Mouse (Mus musculus) layer of hippocampus, adult 2 months (tissue): ENCODE data around the gene Cacfd1. TPM values are rescaled to one million over a fixed set of nuclear protein-coding genes. Genes with fewer than 3 reads are reported as not detected.

ENCODE experiments used
- DNase-seq, 2 experiments: peaks; one replicate each; pipeline ENCODE4 v3.0.0; 2022; ENCODE audit warnings: low spot score in 2 of 2
- H3K27ac ChIP-seq: fragments of 200-600 bp; 2 replicates; pipeline ENCODE4 v1.8.1; 2022
- H3K4me3 ChIP-seq: fragments of 200-600 bp; 2 replicates; pipeline ENCODE4 v1.8.1; 2022; ENCODE audit warnings: mild to moderate bottlenecking
- CTCF ChIP-seq: fragments of 200-600 bp; conservative IDR thresholded peaks from 2 replicates; pipeline ENCODE4 v1.8.1; 2022; ENCODE audit warnings: antibody characterized with exemption, mild to moderate bottlenecking, moderate library complexity
- long read RNA-seq, 2 experiments: library from polyadenylated mRNA; stranded (forward); transcript quantifications; one replicate each; pipeline ENCODE4 v2.0.0; 2021; ENCODE audit warnings: borderline mapping rate in 2 of 2
- total RNA-seq, 2 experiments: library from RNA; stranded (reverse); gene quantifications; 2 replicates each; pipeline ENCODE4 v1.2.3; 2021

The Cacfd1 gene
- 10 to 100 TPM; 45.0 to 47.0 TPM for total RNA-seq
- long read RNA-seq, experiment 1, transcript Cacfd1-205 (5 exons, 2,689 nt): minor isoform, 13 of 40 reads
- long read RNA-seq, experiment 1, transcript Cacfd1-202 (3 exons, 2,194 nt): major isoform, 15 of 40 reads
- long read RNA-seq, experiment 1, partial matches to known transcripts: 3 of 40 reads
- long read RNA-seq, experiment 1, other reads (novel, unspliced or antisense): 5 of 40 reads
- long read RNA-seq, experiment 2, transcript Cacfd1-205 (5 exons, 2,689 nt): minor isoform, 21 of 63 reads
- long read RNA-seq, experiment 2, transcript Cacfd1-202 (3 exons, 2,194 nt): major isoform, 31 of 63 reads
- long read RNA-seq, experiment 2, partial matches to known transcripts: 2 of 63 reads
- long read RNA-seq, experiment 2, other reads (novel, unspliced or antisense): 5 of 63 reads

- no peak for TF ChIP-seq CTCF
- DNase-seq: peak; percentile 76 to 85
- H3K27ac ChIP-seq: peak within 1 kb of the TSS; percentile 73
- peak within 1 kb of the TSS; percentile 81 for H3K4me3 ChIP-seq
Observed at GRCm38 (mm10) chr2:27009714-27010244, at the start of gene Cacfd1. Cacfd1 (plus strand) TSS chr2:27009926.

- peak; percentile 67 for TF ChIP-seq CTCF
- no peak for DNase-seq
- Histone ChIP-seq H3K4me3 (no peak overlapping the region), H3K27ac (no peak overlapping the region)
Observed at GRCm38 (mm10) chr2:26960756-26961155, 49.0 kb upstream of the Cacfd1 start.

DNA sequence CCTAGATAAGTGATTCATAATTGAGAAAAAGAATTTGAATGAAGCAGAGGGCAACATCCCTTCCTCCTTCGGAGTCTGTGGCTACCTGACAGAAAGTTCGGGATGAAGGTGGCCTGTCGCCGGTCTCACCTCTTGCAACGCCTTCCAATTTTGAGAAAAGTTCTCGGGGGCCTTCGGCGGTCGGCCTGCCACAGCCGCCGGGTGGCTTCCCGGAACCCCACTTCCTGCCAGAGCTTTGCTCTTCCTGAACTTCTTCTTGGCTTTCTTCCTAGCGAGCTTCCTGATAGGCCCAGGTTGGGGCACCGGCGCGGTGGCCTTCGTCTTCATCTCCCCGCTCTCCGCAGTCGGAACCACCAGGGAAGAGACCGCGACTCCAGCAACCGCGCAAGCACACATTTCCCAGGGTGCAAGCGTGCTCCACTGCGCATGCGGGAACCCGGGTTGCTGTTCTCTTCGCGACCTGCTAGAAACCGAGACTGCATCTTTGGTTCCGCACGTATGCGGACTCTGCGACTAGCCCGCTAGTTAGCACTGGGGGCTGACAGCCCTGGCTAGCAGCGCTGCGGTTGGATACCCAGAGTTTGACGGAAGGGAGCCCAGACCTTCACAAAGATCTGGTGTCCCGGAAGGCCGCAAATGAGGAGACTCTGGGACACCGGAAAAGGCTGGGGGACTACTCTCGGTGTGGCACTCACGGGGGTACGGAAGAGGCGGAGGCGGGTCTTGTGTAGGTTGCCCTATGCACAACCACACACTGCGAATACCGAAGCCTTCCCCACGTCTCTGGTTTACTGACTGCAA, 45.6 kb upstream of the Cacfd1 start, which contains the start of gene Rexo4:
Gene Rexo4, minus strand, starts transcription at position 464 of the 801 bp plus-strand sequence.
- TF ChIP-seq CTCF: peak; percentile 32
- DNase-seq: peak; percentile 96
- H3K27ac ChIP-seq: peak within 1 kb of the TSS; percentile 98
- H3K4me3 ChIP-seq: peak within 1 kb of the TSS; percentile 72

DNA sequence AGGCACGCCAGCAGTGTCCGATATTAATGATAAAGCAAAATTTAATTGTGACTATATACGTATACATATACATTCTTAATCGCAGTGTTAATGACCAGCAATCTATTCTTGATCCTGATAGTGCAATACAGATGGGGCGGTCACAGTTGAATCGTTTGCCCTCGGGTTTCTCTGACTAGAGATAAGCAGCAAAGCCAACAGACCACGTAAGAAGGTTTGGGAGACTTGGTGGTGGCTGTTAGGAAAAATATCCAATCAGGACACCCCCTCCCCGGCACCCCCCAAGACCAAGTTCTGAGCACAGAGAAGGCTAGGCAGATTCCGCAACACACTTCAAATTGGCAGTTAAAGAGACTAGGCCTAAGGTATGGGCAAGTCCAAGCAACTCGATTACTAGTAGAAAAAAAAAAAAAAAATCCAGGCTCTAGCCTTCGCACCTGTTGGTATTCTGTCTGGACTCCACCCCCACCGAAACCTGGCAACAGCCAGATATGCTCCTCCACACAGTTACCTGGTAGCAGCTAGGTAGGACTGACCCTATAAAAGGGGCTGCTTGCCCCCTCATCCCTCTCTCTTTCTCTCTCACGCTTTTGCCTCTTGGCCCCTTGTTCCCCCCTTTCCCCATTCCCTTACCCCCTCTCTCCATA, 44.9 kb upstream of the Cacfd1 start:
- peak overlapping the region; percentile 98 for H3K27ac ChIP-seq
- peak overlapping the region; percentile 72 for H3K4me3 ChIP-seq
- TF ChIP-seq CTCF: no peak
- peak in 1 of 2 experiments; percentile 13 for DNase-seq

DNA sequence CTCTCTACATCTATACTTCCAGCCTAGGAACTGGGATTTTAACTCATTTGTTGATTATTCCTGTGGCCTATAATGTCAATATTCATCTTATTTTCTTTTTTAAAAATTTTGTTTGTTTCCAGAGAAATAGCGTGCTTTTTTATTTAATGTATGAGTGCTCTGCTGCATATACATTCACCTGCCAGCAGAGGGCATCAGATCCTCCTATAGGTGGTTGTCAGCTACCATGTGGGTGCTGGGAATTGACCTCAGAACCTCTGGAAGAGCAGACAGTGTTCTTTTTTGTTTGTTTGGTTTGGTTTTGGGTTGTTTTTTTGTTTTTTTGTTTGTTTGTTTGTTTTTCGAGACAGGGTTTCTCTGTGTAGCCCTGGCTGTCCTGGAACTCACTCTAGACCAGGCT, 42.5 kb upstream of the Cacfd1 start:
- no peak overlapping the region for H3K27ac ChIP-seq
- TF ChIP-seq CTCF: peak; percentile 49
- DNase-seq: no peak
- H3K4me3 ChIP-seq: no peak overlapping the region

DNA sequence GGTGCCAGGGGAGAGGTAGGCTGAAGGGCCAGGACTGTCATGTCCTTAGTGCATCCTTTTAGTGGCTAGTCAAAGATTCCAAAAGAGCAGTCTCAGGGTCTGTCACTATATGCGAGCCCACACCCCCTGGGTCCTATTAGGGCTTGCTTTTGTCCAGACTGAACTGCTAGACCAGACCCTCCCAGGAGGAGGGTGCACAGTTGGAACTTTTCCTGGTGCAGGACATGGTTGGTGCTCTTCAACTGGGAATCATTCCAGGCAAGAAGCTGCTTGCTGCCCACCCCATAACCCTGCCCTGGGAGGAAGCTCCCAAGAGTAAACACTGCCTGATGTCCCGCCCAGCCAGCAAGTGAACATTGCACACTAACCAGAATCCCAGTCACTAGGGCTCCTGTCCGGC, 36.6 kb upstream of the Cacfd1 start, which contains the start of gene Adamts13:
Gene Adamts13, plus strand, starts transcription at position 301 of the 400 bp plus-strand sequence.
- no peak for DNase-seq
- Histone ChIP-seq H3K27ac (no peak within 1 kb of the TSS), H3K4me3 (no peak within 1 kb of the TSS)
- no peak for TF ChIP-seq CTCF

- Histone ChIP-seq H3K27ac (no peak overlapping the region), H3K4me3 (no peak overlapping the region)
- no peak for TF ChIP-seq CTCF
- no peak for DNase-seq
Observed at GRCm38 (mm10) chr2:26973960-26974359, 35.8 kb upstream of the Cacfd1 start.

GRCm38 (mm10) chr2:26980361-26980760, 29.4 kb upstream of the Cacfd1 start:
- no peak for DNase-seq
- Histone ChIP-seq H3K4me3 (no peak overlapping the region), H3K27ac (no peak overlapping the region)
- no peak for TF ChIP-seq CTCF

DNA sequence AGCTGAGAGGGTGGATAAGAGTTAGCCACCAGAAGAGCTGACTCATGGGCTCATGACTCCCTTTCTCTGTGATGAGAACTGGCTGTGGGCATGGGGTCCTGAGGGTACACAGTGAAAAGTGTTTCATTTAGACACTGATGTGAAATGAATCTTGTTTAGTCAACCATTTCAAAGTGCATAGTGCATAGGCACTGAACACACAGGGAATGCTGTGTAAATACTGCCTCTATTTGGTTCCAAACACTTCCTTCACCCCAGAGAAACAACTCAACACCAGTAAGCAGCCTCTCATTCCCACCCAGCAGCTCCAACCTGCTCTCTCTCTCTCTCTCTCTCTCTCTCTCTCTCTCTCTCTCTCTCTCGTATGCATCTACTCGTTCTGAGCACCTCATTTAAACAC, 25.5 kb upstream of the Cacfd1 start:
- no peak for TF ChIP-seq CTCF
- H3K27ac ChIP-seq: no peak overlapping the region
- DNase-seq: no peak
- H3K4me3 ChIP-seq: no peak overlapping the region

DNA sequence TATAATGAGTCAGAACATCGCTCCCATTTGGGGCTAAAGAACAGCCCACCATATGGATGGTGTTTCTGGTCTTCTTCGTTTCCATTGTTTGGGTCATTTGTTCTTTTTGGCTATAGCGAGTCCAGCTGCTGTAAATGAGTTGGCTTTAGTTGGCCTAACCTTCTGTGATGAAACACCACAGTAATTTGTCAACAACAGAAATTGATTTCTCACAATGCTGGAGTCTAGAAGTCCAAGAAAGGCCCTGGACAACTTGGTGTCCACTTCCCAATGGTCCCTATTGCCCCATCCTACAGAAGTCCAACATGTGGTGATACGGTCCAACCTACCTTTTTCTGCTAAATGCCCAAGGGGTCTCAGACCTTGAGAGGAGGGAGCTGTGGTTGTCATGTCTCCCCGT, 25.1 kb upstream of the Cacfd1 start:
- H3K27ac ChIP-seq: no peak overlapping the region
- DNase-seq: no peak
- no peak for TF ChIP-seq CTCF

DNA sequence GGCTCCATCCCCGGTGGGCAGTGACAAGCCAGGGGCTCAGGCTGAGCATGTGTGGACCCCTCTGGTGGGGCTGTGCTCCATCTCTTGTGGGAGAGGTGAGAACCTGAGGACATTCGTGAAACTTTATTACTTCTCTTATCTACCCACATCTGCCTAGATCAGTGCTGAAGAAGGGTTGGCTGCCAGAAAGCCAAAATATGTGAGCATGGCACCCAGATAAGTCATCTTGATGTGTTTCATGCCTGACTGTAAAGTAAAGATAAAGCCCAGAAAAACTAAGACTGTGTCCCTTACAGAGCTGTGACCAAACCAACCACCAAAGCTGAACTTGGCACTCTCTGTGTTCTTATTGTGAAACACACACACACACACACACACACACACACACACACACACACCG, 15.8 kb upstream of the Cacfd1 start:
- no peak for DNase-seq
- no peak for TF ChIP-seq CTCF
- Histone ChIP-seq H3K4me3 (no peak overlapping the region), H3K27ac (no peak overlapping the region)

More for the DNA sequence above, 25.1 kb upstream of the Cacfd1 start:
- no peak overlapping the region for H3K4me3 ChIP-seq

DNA sequence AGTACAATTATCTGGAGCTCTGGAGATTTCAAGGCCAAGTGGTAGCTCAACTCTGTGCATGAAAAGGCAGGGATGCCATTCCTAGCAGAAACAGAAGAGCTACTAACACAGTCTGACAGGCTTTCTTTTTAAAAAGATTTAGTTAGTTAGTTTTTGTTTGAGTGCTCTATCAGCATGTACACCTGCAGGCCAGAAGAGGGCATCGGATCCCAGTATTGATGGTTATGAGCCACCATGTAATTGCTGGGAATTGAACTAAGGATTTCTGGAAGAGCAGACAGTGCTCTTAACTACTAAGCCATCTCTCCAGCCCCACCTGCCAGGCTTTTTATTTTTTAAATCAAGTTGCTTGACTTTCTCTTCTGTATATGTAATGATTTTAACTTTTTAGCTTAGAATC, 12.2 kb upstream of the Cacfd1 start:
- peak; percentile 44 for TF ChIP-seq CTCF
- Histone ChIP-seq H3K4me3 (no peak overlapping the region), H3K27ac (no peak overlapping the region)
- DNase-seq: no peak
